Mouse (Mus musculus) embryonic facial prominence, embryonic 12.5 days (tissue): ENCODE measurements around the gene Speg. TPM values are rescaled to one million over a fixed set of nuclear protein-coding genes. Genes with fewer than 3 reads are reported as not detected.

Source experiments
- ATAC-seq: fragments of 200-750 bp; cut with Nextera tagmentation; 2 replicates; pipeline ENCODE4 v1.8.0; 2017; ENCODE audit not compliant: insufficient number of reproducible peaks, insufficient read depth, low FRiP score, low TSS enrichment
- H3K27ac ChIP-seq: fragments of 300-500 bp; sonication (generic); 2 replicates; pipeline ENCODE4 v1.5.1; 2016; ENCODE audit warnings: mild to moderate bottlenecking
- H3K27me3 ChIP-seq: fragments of 300-500 bp; sonication (generic); 2 replicates; pipeline ENCODE4 v1.6.1; 2016; ENCODE audit warnings: mild to moderate bottlenecking, moderate library complexity
- H3K36me3 ChIP-seq: fragments of 300-500 bp; sonication (generic); 2 replicates; pipeline ENCODE4 v1.6.1; 2016; ENCODE audit warnings: mild to moderate bottlenecking
- H3K4me1 ChIP-seq: fragments of 300-500 bp; sonication (generic); 2 replicates; pipeline ENCODE4 v1.6.1; 2016
- H3K4me2 ChIP-seq: fragments of 300-500 bp; sonication (generic); replicated peaks from 2 replicates; pipeline ENCODE4 v1.6.1; 2016; ENCODE audit warnings: mild to moderate bottlenecking, moderate library complexity
- H3K4me3 ChIP-seq: fragments of 300-500 bp; sonication (generic); 2 replicates; pipeline ENCODE4 v1.5.1; 2016; ENCODE audit warnings: mild to moderate bottlenecking
- H3K9ac ChIP-seq: fragments of 300-500 bp; sonication (generic); 2 replicates; pipeline ENCODE4 v1.6.1; 2016; ENCODE audit warnings: mild to moderate bottlenecking, moderate library complexity
- H3K9me3 ChIP-seq: fragments of 300-500 bp; sonication (generic); 2 replicates; pipeline ENCODE4 v1.6.1; 2016; ENCODE audit warnings: mild to moderate bottlenecking, moderate library complexity
- WGBS: fragments of 180-500 bp; shearing (Covaris S2); methylation state at CpG from one replicate; pipeline ENCODE4 v1.1.7; 2016; 5-methylcytosine and 5-hydroxymethylcytosine counted together
- polyA plus RNA-seq: library from polyadenylated mRNA; unstranded; fragments of >200 nt; fragmentation: Nextera tagmentation; extraction: Ambion mirVana; gene quantifications from 2 replicates; pipeline ENCODE4 v1.2.1, GENCODE M21; 2016

Gene Speg
- polyA plus RNA-seq, 1 experiment from 2014 or later: 26.7 TPM

DNA sequence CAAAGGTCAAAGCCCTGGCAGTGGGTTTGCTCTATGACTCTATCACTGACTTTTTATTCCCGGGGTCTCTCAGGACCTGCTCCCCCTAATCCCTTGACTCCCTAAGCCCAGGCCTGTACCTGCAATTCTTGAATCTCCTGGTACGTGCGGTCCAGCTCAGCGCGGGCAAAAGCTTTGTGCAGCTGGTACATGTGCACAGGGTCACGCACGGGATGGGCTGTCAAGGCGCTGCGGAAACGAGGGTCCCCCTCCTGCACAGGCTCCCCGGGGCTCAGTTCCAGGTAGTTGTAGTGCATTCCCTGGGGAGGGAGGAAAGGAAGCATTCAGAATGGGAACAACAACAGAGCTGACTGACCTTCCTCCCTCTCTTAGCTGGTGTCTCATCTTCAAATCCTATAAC, 101.3 kb downstream of the Speg start:
- 95% methylated on average over 11 of the region's 11 CpGs for WGBS
- ATAC-seq: no peak
- H3K9me3 ChIP-seq: no peaks in the 10 kb centered on the region
- no peak overlapping the region for H3K4me2 ChIP-seq
- peaks cover 36% of the 10 kb centered on the region for H3K36me3 ChIP-seq
- no peak overlapping the region for H3K4me3 ChIP-seq
- no peak overlapping the region for H3K9ac ChIP-seq
- H3K27me3 ChIP-seq: peaks cover 21% of the 10 kb centered on the region
- peaks cover 23% of the 10 kb centered on the region for H3K4me1 ChIP-seq
- no peak overlapping the region for H3K27ac ChIP-seq

DNA sequence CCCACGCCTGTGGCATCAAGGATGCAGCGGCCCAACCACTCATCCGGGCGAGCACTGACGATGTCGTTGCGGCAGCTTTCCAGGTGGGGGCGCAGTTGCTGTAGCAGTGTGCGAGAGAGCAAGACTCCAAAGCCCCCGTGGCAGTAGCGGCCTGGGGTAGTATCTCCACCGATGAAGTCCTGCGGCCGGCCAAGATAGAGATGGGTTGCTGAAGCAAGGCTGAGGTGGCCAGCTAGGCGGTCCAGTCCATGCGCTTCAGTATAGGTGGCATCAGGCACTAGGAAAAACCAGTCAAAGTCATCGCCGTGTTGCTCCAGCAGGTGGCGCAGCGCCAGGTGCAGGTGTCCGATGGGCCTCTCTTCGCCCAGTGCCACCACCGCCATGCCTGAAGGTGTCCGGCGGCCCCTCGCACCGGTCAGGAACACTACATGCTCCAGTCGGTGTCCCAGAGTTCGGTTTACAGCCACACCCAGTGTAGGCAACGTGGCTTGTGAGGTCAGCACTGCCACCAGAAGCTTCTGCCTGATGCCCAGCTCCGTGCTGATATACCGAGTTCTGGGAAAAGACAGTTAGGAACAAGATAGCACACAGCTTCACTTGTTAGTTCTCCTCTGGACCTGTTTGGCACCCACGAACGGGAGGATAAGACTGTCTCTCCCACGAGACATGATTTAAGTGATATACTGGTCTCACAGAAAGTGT, 102.3 kb downstream of the Speg start:
- H3K4me2 ChIP-seq: peak overlapping the region; percentile 87
- peaks cover 36% of the 10 kb centered on the region for H3K36me3 ChIP-seq
- 0 out of 2 replicates have a peak, but pooled peaks have one; percentile 1 for ATAC-seq
- peaks cover 23% of the 10 kb centered on the region for H3K4me1 ChIP-seq
- H3K9ac ChIP-seq: no peak overlapping the region
- WGBS: 15% methylated on average over 35 of the region's 35 CpGs
- peaks cover 30% of the 10 kb centered on the region for H3K27me3 ChIP-seq
- no peaks in the 10 kb centered on the region for H3K9me3 ChIP-seq
- H3K27ac ChIP-seq: no peak overlapping the region
- peak overlapping the region; percentile 73 for H3K4me3 ChIP-seq

DNA sequence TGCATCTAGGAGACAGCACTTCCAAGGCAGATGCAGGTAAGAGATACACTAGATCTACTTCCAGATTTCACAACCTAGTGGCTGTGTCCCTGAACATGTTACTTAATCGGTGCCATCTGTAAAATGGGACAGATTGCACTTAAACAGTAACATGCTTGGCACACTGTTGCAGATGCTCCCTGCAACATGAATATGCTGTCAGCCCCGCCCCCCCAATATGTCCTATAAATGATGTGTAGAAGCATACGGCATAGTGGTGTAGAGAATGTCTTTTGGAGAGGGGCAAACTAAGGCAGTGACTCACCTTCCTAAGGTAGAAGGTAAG, 102.8 kb downstream of the Speg start:
- no peak overlapping the region for H3K27ac ChIP-seq
- WGBS: 42% methylated on average over 3 of the region's 3 CpGs
- H3K4me3 ChIP-seq: peak overlapping the region; percentile 73
- H3K27me3 ChIP-seq: peaks cover 36% of the 10 kb centered on the region
- 0 out of 2 replicates have a peak overlapping the region, but pooled peaks have one; percentile 74 for H3K9ac ChIP-seq
- no peaks in the 10 kb centered on the region for H3K9me3 ChIP-seq
- H3K4me1 ChIP-seq: peaks cover 23% of the 10 kb centered on the region
- H3K36me3 ChIP-seq: peaks cover 32% of the 10 kb centered on the region
- no peak for ATAC-seq
- H3K4me2 ChIP-seq: peak overlapping the region; percentile 87

DNA sequence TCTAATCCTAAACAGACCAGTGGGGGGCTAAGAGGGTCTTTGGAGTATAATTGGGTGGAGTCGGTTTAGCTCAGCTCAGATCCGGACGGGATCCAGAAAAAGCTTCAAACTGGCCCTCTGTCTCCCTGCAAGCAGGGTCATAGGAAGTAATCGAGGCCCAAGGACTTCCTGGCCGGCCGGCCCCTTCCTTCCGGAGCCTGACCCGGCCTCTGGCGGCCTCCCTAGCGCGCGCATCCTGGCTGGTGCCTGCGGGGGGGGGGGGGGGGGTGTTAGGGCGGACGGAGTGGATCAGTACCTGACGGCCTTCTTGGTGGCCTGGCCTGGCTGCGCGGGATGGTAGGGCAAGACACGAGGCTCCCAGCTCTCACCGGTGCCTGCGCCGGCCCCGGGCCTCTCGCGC, 103.4 kb downstream of the Speg start:
- peak overlapping the region; percentile 74 for H3K9ac ChIP-seq
- peak overlapping the region; percentile 87 for H3K4me2 ChIP-seq
- H3K4me1 ChIP-seq: peaks cover 23% of the 10 kb centered on the region
- H3K9me3 ChIP-seq: no peaks in the 10 kb centered on the region
- ATAC-seq: no peak
- peak overlapping the region; percentile 81; the same call in 1 of the 2 replicates for H3K27ac ChIP-seq
- peak overlapping the region; percentile 73 for H3K4me3 ChIP-seq
- WGBS: 0% methylated on average over 19 of the region's 25 CpGs
- peaks cover 40% of the 10 kb centered on the region for H3K27me3 ChIP-seq
- H3K36me3 ChIP-seq: peaks cover 31% of the 10 kb centered on the region

DNA sequence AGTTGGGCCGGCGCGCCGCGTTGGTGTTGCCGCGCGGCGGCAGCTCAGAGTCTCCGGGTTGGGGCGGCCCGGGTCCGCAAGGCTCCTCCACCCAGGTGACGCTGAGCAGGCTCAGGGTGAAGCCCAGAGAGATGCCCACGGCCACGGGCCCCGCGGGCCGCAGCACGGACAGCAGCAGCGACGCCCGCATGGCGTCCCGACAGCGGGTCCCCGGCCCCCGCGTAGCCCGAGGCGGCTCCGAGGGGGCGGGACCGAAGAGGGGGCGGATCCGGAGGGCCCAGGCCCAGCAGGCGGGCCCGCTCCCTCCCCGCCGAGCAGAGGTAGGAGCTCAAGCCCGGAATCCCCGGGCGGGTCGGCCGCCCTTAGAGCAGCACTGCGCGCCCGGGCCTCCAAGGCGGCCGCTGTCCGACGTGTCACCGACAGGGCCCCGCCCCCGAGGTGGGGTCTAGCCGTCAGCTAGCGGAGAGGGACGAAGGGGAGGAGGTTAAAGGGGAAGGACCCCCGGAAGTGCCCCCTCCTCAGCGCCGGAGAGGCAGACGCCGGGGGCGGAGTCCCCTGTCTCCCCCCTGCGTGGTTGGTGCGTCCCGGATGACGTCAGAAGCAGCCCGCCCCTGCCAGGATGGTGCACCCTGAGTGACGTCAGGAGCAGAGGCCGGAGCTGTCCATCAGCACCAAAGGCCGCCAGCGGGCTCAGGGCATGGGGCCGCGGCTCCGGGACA, 104.0 kb downstream of the Speg start, which contains the start of the genes Chpf and Tmem198:
Gene Chpf, minus strand, starts transcription at position 392 of the 719 bp plus-strand sequence.
Gene Tmem198, plus strand, starts transcription at position 617 of the 719 bp plus-strand sequence.
- Histone ChIP-seq H3K36me3 (peaks cover 25% of the 10 kb centered on the region), H3K4me3 (peak within 1 kb of the TSS; percentile 73), H3K27me3 (peaks cover 41% of the 10 kb centered on the region), H3K27ac (peak within 1 kb of the TSS; percentile 81), H3K9ac (peak within 1 kb of the TSS; percentile 74), H3K9me3 (no peaks in the 10 kb centered on the region), H3K4me2 (peak within 1 kb of the TSS; percentile 87), H3K4me1 (peaks cover 23% of the 10 kb centered on the region)
- under 1% methylated on average over 76 of the region's 76 CpGs for WGBS
- peak; percentile 89 for ATAC-seq

DNA sequence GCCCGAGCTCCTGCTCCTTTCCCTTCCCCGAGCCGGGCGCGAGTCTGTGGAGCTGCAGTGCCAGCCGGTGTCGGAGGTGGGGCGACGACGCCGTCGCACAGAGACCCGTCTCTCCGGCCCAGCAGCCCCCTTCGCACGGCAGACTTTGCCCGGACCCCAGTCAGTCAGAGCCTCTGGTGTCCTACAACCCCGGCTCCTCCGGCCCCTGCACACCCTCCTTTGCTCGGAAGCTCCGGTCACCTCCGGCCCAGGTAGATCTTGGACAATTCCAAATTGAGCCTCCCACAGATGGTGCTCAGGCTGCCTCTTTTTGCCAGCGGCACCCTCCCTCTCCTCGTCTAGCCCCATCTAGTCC, 104.5 kb downstream of the Speg start:
- peak overlapping the region; percentile 73 for H3K4me3 ChIP-seq
- 1% methylated on average over 24 of the region's 24 CpGs for WGBS
- H3K9me3 ChIP-seq: no peaks in the 10 kb centered on the region
- peaks cover 20% of the 10 kb centered on the region for H3K36me3 ChIP-seq
- no peak; the same call in 1 of the 2 replicates for ATAC-seq
- H3K27ac ChIP-seq: no peak overlapping the region
- H3K4me2 ChIP-seq: peak overlapping the region; percentile 87
- H3K27me3 ChIP-seq: peaks cover 45% of the 10 kb centered on the region
- no peak overlapping the region for H3K9ac ChIP-seq
- H3K4me1 ChIP-seq: peaks cover 23% of the 10 kb centered on the region

DNA sequence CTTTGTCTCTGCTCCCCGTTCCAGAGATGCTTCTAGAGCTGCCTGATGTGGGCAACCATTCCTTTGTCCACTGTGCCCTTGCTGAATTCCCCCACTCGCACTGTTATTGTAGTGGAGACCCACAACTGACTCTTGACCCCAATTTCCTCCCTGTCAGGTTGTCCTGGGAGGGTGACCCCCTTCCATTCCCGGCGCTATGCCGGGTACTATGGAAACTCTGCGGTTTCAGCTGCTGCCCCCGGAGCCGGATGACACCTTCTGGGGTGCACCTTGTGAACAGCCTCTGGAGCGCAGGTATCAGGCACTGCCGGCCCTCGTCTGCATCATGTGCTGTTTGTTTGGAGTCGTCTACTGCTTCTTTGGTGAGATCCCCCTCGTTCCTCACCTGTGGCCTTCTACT, 104.9 kb downstream of the Speg start:
- Histone ChIP-seq H3K36me3 (peaks cover 16% of the 10 kb centered on the region), H3K27ac (no peak overlapping the region), H3K9ac (no peak overlapping the region), H3K4me2 (peak overlapping the region; percentile 87), H3K9me3 (no peaks in the 10 kb centered on the region), H3K4me1 (peaks cover 23% of the 10 kb centered on the region), H3K4me3 (peak overlapping the region; percentile 73), H3K27me3 (peaks cover 49% of the 10 kb centered on the region)
- 16% methylated on average over 13 of the region's 13 CpGs for WGBS
- no peak for ATAC-seq

DNA sequence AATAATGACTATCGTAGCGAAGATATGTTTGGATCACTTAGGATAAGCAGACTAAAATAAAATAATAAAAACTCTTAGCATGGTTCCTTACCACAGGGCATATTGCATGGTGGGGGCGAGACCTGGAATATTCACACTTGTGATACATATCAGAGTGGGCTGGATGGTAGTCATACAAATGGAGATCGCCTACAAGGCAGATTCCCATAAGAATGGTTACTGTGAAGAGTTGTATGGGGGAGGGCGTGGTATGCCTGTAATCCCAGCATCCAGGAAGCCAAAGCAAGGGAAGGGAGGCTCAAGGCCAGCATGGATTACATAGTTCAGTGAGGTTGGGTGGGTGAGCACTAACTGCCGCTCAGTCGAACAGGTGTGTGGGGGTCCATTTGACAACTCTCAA, 105.6 kb downstream of the Speg start:
- H3K27me3 ChIP-seq: peaks cover 56% of the 10 kb centered on the region
- no peaks in the 10 kb centered on the region for H3K9me3 ChIP-seq
- H3K27ac ChIP-seq: no peak overlapping the region
- peaks cover 9% of the 10 kb centered on the region for H3K36me3 ChIP-seq
- ATAC-seq: no peak
- H3K9ac ChIP-seq: no peak overlapping the region
- H3K4me2 ChIP-seq: no peak overlapping the region
- peaks cover 23% of the 10 kb centered on the region for H3K4me1 ChIP-seq
- H3K4me3 ChIP-seq: no peak overlapping the region
- whole genome bisulfite sequencing: 85% methylated on average over 7 of the region's 7 CpGs

Other genes with a start within 250 kb of the Speg start
- gene Slc23a3, start 241.4 kb upstream of the Speg start, polyA plus RNA-seq: 0.08 and 0.10 TPM in 2 replicates
- 45.1 and 46.2 TPM in 2 replicates for gene Cnppd1, start 232.6 kb upstream of the Speg start, polyA plus RNA-seq
- 43.4 and 46.7 TPM in 2 replicates for gene Retreg2, start 232.5 kb upstream of the Speg start, polyA plus RNA-seq
- gene Zfand2b, start 206.7 kb upstream of the Speg start, polyA plus RNA-seq: 40.6 and 42.4 TPM in 2 replicates
- gene Abcb6, start 194.9 kb upstream of the Speg start, polyA plus RNA-seq: 30.8 and 35.7 TPM in 2 replicates
- 27.6 and 31.5 TPM in 2 replicates for gene Ankzf1, start 183.1 kb upstream of the Speg start, polyA plus RNA-seq
- gene Atg9a, start 183.1 kb upstream of the Speg start, polyA plus RNA-seq: 29.0 and 32.5 TPM in 2 replicates
- 21.6 and 21.7 TPM in 2 replicates for gene Glb1l, start 164.5 kb upstream of the Speg start, polyA plus RNA-seq
- gene Stk16, start 164.5 kb upstream of the Speg start, polyA plus RNA-seq: 132 and 138 TPM in 2 replicates
- 16.2 and 18.7 TPM in 2 replicates for gene Tuba4a, start 155.4 kb upstream of the Speg start, polyA plus RNA-seq
- not detected in 2 replicates for gene A630095N17Rik, start 143.2 kb upstream of the Speg start, polyA plus RNA-seq
- gene Dnajb2, start 138.9 kb upstream of the Speg start, polyA plus RNA-seq: 40.0 and 45.0 TPM in 2 replicates
- 2.0 and 2.5 TPM in 2 replicates for gene Ptprn, start 110.8 kb upstream of the Speg start, polyA plus RNA-seq
- gene Resp18, start 96.9 kb upstream of the Speg start, polyA plus RNA-seq: 1.8 and 5.4 TPM in 2 replicates
- 136 and 143 TPM in 2 replicates for gene Dnpep, start 57.3 kb upstream of the Speg start, polyA plus RNA-seq
- gene Des, start 15.0 kb upstream of the Speg start, polyA plus RNA-seq: 15.9 and 20.1 TPM in 2 replicates
- gene Gmppa, start 60.6 kb downstream of the Speg start, polyA plus RNA-seq: 61.1 and 64.6 TPM in 2 replicates
- gene Asic4, start 75.1 kb downstream of the Speg start, polyA plus RNA-seq: 0.64 and 0.76 TPM in 2 replicates
- 32.5 and 33.5 TPM in 2 replicates for gene Chpf, start 104.0 kb downstream of the Speg start, polyA plus RNA-seq
- gene Tmem198, start 104.2 kb downstream of the Speg start, polyA plus RNA-seq: 2.5 and 3.1 TPM in 2 replicates
- 101 and 104 TPM in 2 replicates for gene Obsl1, start 131.2 kb downstream of the Speg start, polyA plus RNA-seq
- gene Inha, start 131.8 kb downstream of the Speg start, polyA plus RNA-seq: 11.7 and 11.8 TPM in 2 replicates
- gene Stk11ip, start 146.2 kb downstream of the Speg start, polyA plus RNA-seq: 28.0 and 28.7 TPM in 2 replicates
- 33.1 and 33.7 TPM in 2 replicates for gene Slc4a3, start 171.0 kb downstream of the Speg start, polyA plus RNA-seq